Comparison of ENCODE assay signal across 16 mouse cellular contexts in genomic region chr14:87471521-87471920, GRCm38 (mm10).
"Had no signal": no experiment of that assay in that cellular context is flagged by ENCODE, and none has a peak within 500 bp of the region (broad histone marks: within the 10 kb centered on the region; RNA-seq: fewer than 3 reads in every experiment).

No protein-coding gene starts in this region.

- H3K4me3 ChIP-seq: neural tube, embryonic 13.5 days; neural tube, embryonic 15.5 days; stomach, embryonic 15.5 days had no signal

- H3K9me3 ChIP-seq: neural tube, embryonic 13.5 days; neural tube, embryonic 15.5 days; stomach, embryonic 15.5 days had no signal

- H3K27me3 ChIP-seq: neural tube, embryonic 13.5 days; neural tube, embryonic 15.5 days; stomach, embryonic 15.5 days had no signal

- H3K27ac ChIP-seq: neural tube, embryonic 13.5 days; neural tube, embryonic 15.5 days; stomach, embryonic 15.5 days; stomach, postnatal 0 days had no signal

- H3K4me1 ChIP-seq: neural tube, embryonic 13.5 days; neural tube, embryonic 15.5 days; stomach, embryonic 15.5 days had no signal

- DNase-seq: retina, postnatal 1 day; right cerebral cortex, adult 18-20 months; right cerebral cortex, postnatal 14 days; right cerebral cortex, postnatal 25 days; right cerebral cortex, postnatal 4 days; spleen, adult 18-20 months; thymus, adult 18-20 months; thymus, adult 2 months; thymus, postnatal 14 days; thymus, postnatal 25 days; thymus, postnatal 36 days; thymus, postnatal 4 days had no signal

- H3K4me2 ChIP-seq: neural tube, embryonic 13.5 days; neural tube, embryonic 15.5 days; stomach, embryonic 15.5 days had no signal

- H3K9ac ChIP-seq: neural tube, embryonic 13.5 days; neural tube, embryonic 15.5 days; stomach, embryonic 15.5 days had no signal
